Comparison of ENCODE assay signal across 20 mouse cellular contexts in genomic region chr2:164127297-164127696, GRCm38 (mm10). TPM values are rescaled to one million over a fixed set of nuclear protein-coding genes. Genes with fewer than 3 reads are reported as not detected.
"Had no signal": no experiment of that assay in that cellular context is flagged by ENCODE, and none has a peak within 500 bp of the region (broad histone marks: within the 10 kb centered on the region; RNA-seq: fewer than 3 reads in every experiment).

No protein-coding gene starts in this region.

- H3K4me3 ChIP-seq: kidney, embryonic 15.5 days; left cerebral cortex, adult 2 months; limb, embryonic 12.5 days; liver, embryonic 12.5 days; liver, embryonic 15.5 days; lung, embryonic 15.5 days; midbrain, embryonic 13.5 days; stomach, embryonic 15.5 days had no signal

- H3K4me2 ChIP-seq: kidney, embryonic 15.5 days; limb, embryonic 12.5 days; liver, embryonic 12.5 days; liver, embryonic 15.5 days; lung, embryonic 15.5 days; midbrain, embryonic 13.5 days; stomach, embryonic 15.5 days had no signal

- H3K9ac ChIP-seq: kidney, embryonic 15.5 days; limb, embryonic 12.5 days; liver, embryonic 12.5 days; liver, embryonic 15.5 days; lung, embryonic 15.5 days; midbrain, embryonic 13.5 days; stomach, embryonic 15.5 days had no signal

- H3K4me1 ChIP-seq: kidney, embryonic 15.5 days; liver, embryonic 12.5 days; liver, embryonic 15.5 days; lung, embryonic 15.5 days; midbrain, embryonic 13.5 days; stomach, embryonic 15.5 days had no signal

- DNase-seq: liver; thymus, postnatal 36 days had no signal

- ATAC-seq: intestine, postnatal 0 days; liver, embryonic 12.5 days; midbrain, embryonic 13.5 days had no signal

- H3K27me3 ChIP-seq: kidney, embryonic 15.5 days; limb, embryonic 12.5 days; liver, embryonic 12.5 days; liver, embryonic 15.5 days; lung, embryonic 15.5 days; midbrain, embryonic 13.5 days; stomach, embryonic 15.5 days had no signal

- H3K9me3 ChIP-seq: kidney, embryonic 15.5 days; limb, embryonic 12.5 days; liver, embryonic 12.5 days; liver, embryonic 15.5 days; lung, embryonic 15.5 days; midbrain, embryonic 13.5 days; stomach, embryonic 15.5 days had no signal

- H3K27ac ChIP-seq: kidney, embryonic 15.5 days; left cerebral cortex, adult 2 months; liver, embryonic 12.5 days; liver, embryonic 15.5 days; lung, embryonic 15.5 days; midbrain, embryonic 13.5 days; stomach, embryonic 15.5 days had no signal

- H3K36me3 ChIP-seq: stomach, embryonic 15.5 days had no signal

RNA-seq across cellular contexts. Expression of gene Kcns1, which starts 43.6 kb away (rescaled TPM):
- polyA plus RNA-seq: liver, embryonic 12.5 days; liver, embryonic 15.5 days; lung, embryonic 15.5 days had no signal

RNA-seq across cellular contexts. Expression of gene Wfdc5, which starts 55.2 kb away (rescaled TPM):
- total RNA-seq: layer of hippocampus, postnatal 10 days; layer of hippocampus, postnatal 36 days; left cerebral cortex, adult 2 months; left cerebral cortex, postnatal 10 days; left cerebral cortex, postnatal 36 days; megakaryocyte progenitor cell, adult 5-6 weeks; midbrain, postnatal 0 days had no signal
- polyA plus RNA-seq: kidney, adult 2 months; kidney, embryonic 15.5 days; limb, embryonic 12.5 days; liver, embryonic 12.5 days; liver, embryonic 15.5 days; lung, embryonic 15.5 days; midbrain, embryonic 13.5 days; midbrain, postnatal 0 days; neural tube, embryonic 11.5 days; neural tube, embryonic 14.5 days had no signal
